Mouse (Mus musculus): ENCODE data around the gene Ntrk2. TPM values are rescaled to one million over a fixed set of nuclear protein-coding genes. Genes with fewer than 3 reads are reported as not detected.

Gene Ntrk2
- polyA plus RNA-seq, 1 experiment: 19.1 TPM

- no peak overlapping the region for H3K4me3 ChIP-seq (replicated peaks; ENCODE audit: extremely low read depth, low read depth, low read length)
- no peak for DNase-seq
- no peaks in the 10 kb centered on the region for H3K4me1 ChIP-seq (ENCODE audit: control insufficient read depth, insufficient read depth, low read length)
- no peak for TF ChIP-seq POLR2A (IDR thresholded peaks at IDR 0.05; ENCODE audit: borderline replicate concordance, extremely low read depth, low read depth, low read length)
- TF ChIP-seq CTCF (IDR thresholded peaks at IDR 0.05; ENCODE audit: insufficient read depth, low read length): no peak
- WGBS: 47% methylated on average over 5 of the region's 5 CpGs
Measured at GRCm38 (mm10) chr13:58968168-58968567, 161.8 kb downstream of the Ntrk2 start.

- H3K4me3 ChIP-seq (replicated peaks; ENCODE audit: extremely low read depth, low read depth, low read length): no peak overlapping the region
- no peaks in the 10 kb centered on the region for H3K4me1 ChIP-seq (ENCODE audit: control insufficient read depth, insufficient read depth, low read length)
- DNase-seq: no peak
- TF ChIP-seq CTCF (IDR thresholded peaks at IDR 0.05; ENCODE audit: insufficient read depth, low read length): no peak
- no peak for TF ChIP-seq POLR2A (IDR thresholded peaks at IDR 0.05; ENCODE audit: borderline replicate concordance, extremely low read depth, low read depth, low read length)
- 54% methylated on average over 5 of the region's 5 CpGs for WGBS
Measured at GRCm38 (mm10) chr13:58971449-58971903, 165.1 kb downstream of the Ntrk2 start.

GRCm38 (mm10) chr13:58972511-58972910 is 166.1 kb downstream of the Ntrk2 start:
- WGBS: 40% methylated on average over 5 of the region's 5 CpGs
- DNase-seq: no peak
- Histone ChIP-seq H3K4me3 (replicated peaks; ENCODE audit: extremely low read depth, low read depth, low read length) (no peak overlapping the region), H3K4me1 (ENCODE audit: control insufficient read depth, insufficient read depth, low read length) (no peaks in the 10 kb centered on the region)
- TF ChIP-seq CTCF (IDR thresholded peaks at IDR 0.05; ENCODE audit: insufficient read depth, low read length): no peak
- TF ChIP-seq POLR2A (IDR thresholded peaks at IDR 0.05; ENCODE audit: borderline replicate concordance, extremely low read depth, low read depth, low read length): no peak

GRCm38 (mm10) chr13:58996447-58996846 is 190.1 kb downstream of the Ntrk2 start:
- TF ChIP-seq CTCF (IDR thresholded peaks at IDR 0.05; ENCODE audit: insufficient read depth, low read length) (no peak), POLR2A (IDR thresholded peaks at IDR 0.05; ENCODE audit: borderline replicate concordance, extremely low read depth, low read depth, low read length) (no peak)
- H3K4me3 ChIP-seq (replicated peaks; ENCODE audit: extremely low read depth, low read depth, low read length): no peak overlapping the region
- H3K4me1 ChIP-seq (ENCODE audit: control insufficient read depth, insufficient read depth, low read length): peaks cover 5% of the 10 kb centered on the region
- DNase-seq: no peak
- 37% methylated on average over 5 of the region's 5 CpGs for WGBS

GRCm38 (mm10) chr13:58997763-58998162 is 191.4 kb downstream of the Ntrk2 start:
- no peak for TF ChIP-seq POLR2A (IDR thresholded peaks at IDR 0.05; ENCODE audit: borderline replicate concordance, extremely low read depth, low read depth, low read length)
- no peak for TF ChIP-seq CTCF (IDR thresholded peaks at IDR 0.05; ENCODE audit: insufficient read depth, low read length)
- 65% methylated on average over 2 of the region's 2 CpGs for WGBS
- Histone ChIP-seq H3K4me1 (ENCODE audit: control insufficient read depth, insufficient read depth, low read length) (peaks cover 5% of the 10 kb centered on the region), H3K4me3 (replicated peaks; ENCODE audit: extremely low read depth, low read depth, low read length) (no peak overlapping the region)
- no peak for DNase-seq

GRCm38 (mm10) chr13:58999373-59000053 is 193.1 kb downstream of the Ntrk2 start:
- DNase-seq: no peak
- 44% methylated on average over 11 of the region's 11 CpGs for WGBS
- peaks cover 5% of the 10 kb centered on the region for H3K4me1 ChIP-seq (ENCODE audit: control insufficient read depth, insufficient read depth, low read length)
- H3K4me3 ChIP-seq (replicated peaks; ENCODE audit: extremely low read depth, low read depth, low read length): no peak overlapping the region
- TF ChIP-seq POLR2A (IDR thresholded peaks at IDR 0.05; ENCODE audit: borderline replicate concordance, extremely low read depth, low read depth, low read length): no peak
- TF ChIP-seq CTCF (IDR thresholded peaks at IDR 0.05; ENCODE audit: insufficient read depth, low read length): no peak

GRCm38 (mm10) chr13:59002943-59003806 is 196.8 kb downstream of the Ntrk2 start:
- no peak for DNase-seq

GRCm38 (mm10) chr13:59003807-59004173 is 197.4 kb downstream of the Ntrk2 start:
- no peak overlapping the region for H3K4me3 ChIP-seq (replicated peaks; ENCODE audit: extremely low read depth, low read depth, low read length)
- no peaks in the 10 kb centered on the region for H3K4me1 ChIP-seq (ENCODE audit: control insufficient read depth, insufficient read depth, low read length)
- no peak for DNase-seq
- 34% methylated on average over 6 of the region's 6 CpGs for WGBS
- no peak for TF ChIP-seq POLR2A (IDR thresholded peaks at IDR 0.05; ENCODE audit: borderline replicate concordance, extremely low read depth, low read depth, low read length)
- no peak for TF ChIP-seq CTCF (IDR thresholded peaks at IDR 0.05; ENCODE audit: insufficient read depth, low read length)

More at GRCm38 (mm10) chr13:59002943-59003806, 196.8 kb downstream of the Ntrk2 start:
- Histone ChIP-seq H3K4me1 (ENCODE audit: control insufficient read depth, insufficient read depth, low read length) (no peaks in the 10 kb centered on the region), H3K4me3 (replicated peaks; ENCODE audit: extremely low read depth, low read depth, low read length) (no peak overlapping the region)
- WGBS: 57% methylated on average over 12 of the region's 12 CpGs
- no peak for TF ChIP-seq CTCF (IDR thresholded peaks at IDR 0.05; ENCODE audit: insufficient read depth, low read length)
- no peak for TF ChIP-seq POLR2A (IDR thresholded peaks at IDR 0.05; ENCODE audit: borderline replicate concordance, extremely low read depth, low read depth, low read length)

GRCm38 (mm10) chr13:59004579-59004978 is 198.2 kb downstream of the Ntrk2 start:
- TF ChIP-seq POLR2A (IDR thresholded peaks at IDR 0.05; ENCODE audit: borderline replicate concordance, extremely low read depth, low read depth, low read length) (no peak), CTCF (IDR thresholded peaks at IDR 0.05; ENCODE audit: insufficient read depth, low read length) (no peak)
- DNase-seq: no peak
- WGBS: 88% methylated on average over 6 of the region's 6 CpGs

More at GRCm38 (mm10) chr13:59004579-59004978, 198.2 kb downstream of the Ntrk2 start:
- Histone ChIP-seq H3K4me3 (replicated peaks; ENCODE audit: extremely low read depth, low read depth, low read length) (no peak overlapping the region), H3K4me1 (ENCODE audit: control insufficient read depth, insufficient read depth, low read length) (no peaks in the 10 kb centered on the region)

Measured in lung, adult 2 months (tissue).